ENCODE assay signal across 8 mouse cellular contexts in genomic region chr6:18032271-18032670, GRCm38 (mm10). TPM values are rescaled to one million over a fixed set of nuclear protein-coding genes. Genes with fewer than 3 reads are reported as not detected.
DNase-seq lines count a peak whose midpoint lies in the region; ATAC-seq and TF ChIP-seq lines count a peak whose summit lies in the region.

No protein-coding gene starts in this region.

- peak overlapping the region; percentile 94 for H3K4me2 ChIP-seq in heart, embryonic 11.5 days
- peak overlapping the region; percentile 95 for H3K4me2 ChIP-seq in embryonic facial prominence, embryonic 13.5 days
- peak overlapping the region; percentile 76 for H3K4me2 ChIP-seq in intestine, embryonic 14.5 days (ENCODE audit: low read length)
- peak overlapping the region; percentile 95 for H3K4me2 ChIP-seq in midbrain, embryonic 16.5 days (ENCODE audit: low read length)

- no peaks in the 10 kb centered on the region for H3K36me3 ChIP-seq in heart, embryonic 11.5 days (ENCODE audit: control insufficient read depth, insufficient read depth, low read length)
- no peaks in the 10 kb centered on the region for H3K36me3 ChIP-seq in heart, adult 2 months (ENCODE audit: control insufficient read depth, insufficient read depth, low read length)
- H3K36me3 ChIP-seq in embryonic facial prominence, embryonic 13.5 days = no peaks in the 10 kb centered on the region
- H3K36me3 ChIP-seq in intestine, embryonic 14.5 days (ENCODE audit: control insufficient read depth, insufficient read depth, low read length) = no peaks in the 10 kb centered on the region
- no peaks in the 10 kb centered on the region for H3K36me3 ChIP-seq in midbrain, embryonic 16.5 days (ENCODE audit: control insufficient read depth, insufficient read depth, low read length)

- H3K9ac ChIP-seq in heart, embryonic 11.5 days (ENCODE audit: low read depth, low read length) = peak overlapping the region; percentile 53; the same call in 1 of the 2 replicates
- no peak overlapping the region for H3K9ac ChIP-seq in heart, adult 2 months (ENCODE audit: low read depth, low read length)
- no peak overlapping the region for H3K9ac ChIP-seq in embryonic facial prominence, embryonic 13.5 days
- no peak overlapping the region for H3K9ac ChIP-seq in intestine, embryonic 14.5 days (ENCODE audit: low read length)
- no peak overlapping the region; the same call in 1 of the 2 replicates for H3K9ac ChIP-seq in midbrain, embryonic 16.5 days (ENCODE audit: low read depth, low read length)

- intact Hi-C loops in heart, adult 2 months (cut with DNase I) = no loop called here

- no peaks in the 10 kb centered on the region for H3K9me3 ChIP-seq in heart, embryonic 11.5 days (replicated peaks; ENCODE audit: control insufficient read depth, low read length)
- H3K9me3 ChIP-seq in embryonic facial prominence, embryonic 13.5 days = no peaks in the 10 kb centered on the region
- H3K9me3 ChIP-seq in intestine, embryonic 14.5 days (ENCODE audit: control insufficient read depth, low read length) = no peaks in the 10 kb centered on the region
- H3K9me3 ChIP-seq in midbrain, embryonic 16.5 days (replicated peaks; ENCODE audit: control insufficient read depth, low read length, poor library complexity, severe bottlenecking) = no peaks in the 10 kb centered on the region

- TF ChIP-seq CTCF in heart, adult 2 months (IDR thresholded peaks at IDR 0.05) = no peak

- peak overlapping the region; percentile 50 for H3K4me3 ChIP-seq in heart, embryonic 11.5 days (ENCODE audit: low read depth, low read length)
- H3K4me3 ChIP-seq in heart, adult 2 months = no peak overlapping the region
- peak overlapping the region; percentile 54 for H3K4me3 ChIP-seq in embryonic facial prominence, embryonic 13.5 days
- H3K4me3 ChIP-seq in intestine, embryonic 14.5 days (ENCODE audit: low read depth, low read length) = peak overlapping the region; percentile 42
- H3K4me3 ChIP-seq in midbrain, embryonic 16.5 days (ENCODE audit: low read depth, low read length) = peak overlapping the region; percentile 41

- H3K27ac ChIP-seq in heart, embryonic 11.5 days (ENCODE audit: low read depth, low read length) = no peak overlapping the region
- H3K27ac ChIP-seq in heart, adult 2 months = no peak overlapping the region; the same call in 1 of the 2 replicates
- no peak overlapping the region for H3K27ac ChIP-seq in embryonic facial prominence, embryonic 13.5 days
- H3K27ac ChIP-seq in intestine, embryonic 14.5 days (ENCODE audit: low read depth) = no peak overlapping the region
- H3K27ac ChIP-seq in midbrain, embryonic 16.5 days (ENCODE audit: low read length) = no peak overlapping the region

- H3K79me2 ChIP-seq in heart, adult 2 months (replicated peaks; ENCODE audit: control insufficient read depth, insufficient read depth, low read length) = no peaks in the 10 kb centered on the region

- ATAC-seq in heart, embryonic 11.5 days (replicated peaks; ENCODE audit: insufficient number of reproducible peaks, low FRiP score, low TSS enrichment) = no peak
- no peak for ATAC-seq in embryonic facial prominence, embryonic 13.5 days (ENCODE audit: insufficient number of reproducible peaks, insufficient read depth, low FRiP score, low TSS enrichment, low read depth)
- ATAC-seq in intestine, embryonic 14.5 days (replicated peaks; ENCODE audit: low FRiP score, low TSS enrichment, low read depth) = no peak
- ATAC-seq in midbrain, embryonic 16.5 days = no peak

- peaks cover 18% of the 10 kb centered on the region for H3K27me3 ChIP-seq in heart, embryonic 11.5 days (ENCODE audit: control insufficient read depth, insufficient read depth, low read length)
- peaks cover 7% of the 10 kb centered on the region for H3K27me3 ChIP-seq in heart, adult 2 months (ENCODE audit: control insufficient read depth, insufficient read depth, low read length)
- H3K27me3 ChIP-seq in embryonic facial prominence, embryonic 13.5 days = peaks cover 48% of the 10 kb centered on the region
- peaks cover 46% of the 10 kb centered on the region for H3K27me3 ChIP-seq in intestine, embryonic 14.5 days (replicated peaks; ENCODE audit: control insufficient read depth, insufficient read depth, low read length)
- H3K27me3 ChIP-seq in midbrain, embryonic 16.5 days (ENCODE audit: control insufficient read depth, insufficient read depth, low read depth, low read length) = peaks cover 16% of the 10 kb centered on the region

- no peak for TF ChIP-seq EP300 in heart, adult 2 months (IDR thresholded peaks at IDR 0.05; ENCODE audit: insufficient read depth, low read depth, low read length)

- 28% methylated on average over 6 of the region's 6 CpGs for WGBS in heart, embryonic 11.5 days (ENCODE audit: insufficient replicate concordance)
- 33% methylated on average over 6 of the region's 6 CpGs for WGBS in heart, adult 2 months
- 22% methylated on average over 6 of the region's 6 CpGs for WGBS in embryonic facial prominence, embryonic 13.5 days
- 29% methylated on average over 6 of the region's 6 CpGs for WGBS in intestine, embryonic 14.5 days
- 18% methylated on average over 6 of the region's 6 CpGs for WGBS in midbrain, embryonic 16.5 days

- TF ChIP-seq POLR2A in heart, adult 2 months (IDR thresholded peaks at IDR 0.05; ENCODE audit: insufficient read depth, low read depth, low read length) = no peak

- no peak for DNase-seq in heart, adult 2 months
- DNase-seq in intestine, embryonic 14.5 days (ENCODE audit: low spot score) = no peak
- DNase-seq in c-Kit-positive CD71-positive TER-119-positive erythroid progenitor cells, embryonic 14.5 days (ENCODE audit: low spot score) = no peak
- no peak for DNase-seq in adrenal gland, postnatal 4 days (ENCODE audit: low spot score in 2 of 2)
- no peak for DNase-seq in right cerebral cortex, postnatal 10 days (ENCODE audit: low spot score in 2 of 2)

- H3K4me1 ChIP-seq in heart, embryonic 11.5 days (ENCODE audit: control insufficient read depth, insufficient read depth, low read length) = peaks cover 12% of the 10 kb centered on the region
- H3K4me1 ChIP-seq in heart, adult 2 months (ENCODE audit: control insufficient read depth, insufficient read depth, low read length) = no peaks in the 10 kb centered on the region; the same call in 1 of the 2 replicates
- peaks cover 25% of the 10 kb centered on the region for H3K4me1 ChIP-seq in embryonic facial prominence, embryonic 13.5 days
- H3K4me1 ChIP-seq in intestine, embryonic 14.5 days (replicated peaks; ENCODE audit: control insufficient read depth, insufficient read depth, low read length) = peaks cover 15% of the 10 kb centered on the region; the same call in 1 of the 2 replicates
- peaks cover 12% of the 10 kb centered on the region; the same call in 1 of the 2 replicates for H3K4me1 ChIP-seq in midbrain, embryonic 16.5 days (ENCODE audit: control insufficient read depth, insufficient read depth, low read length)

RNA-seq across cellular contexts. Expression of gene Wnt2, which starts 1.9 kb away (rescaled TPM):
- polyA plus RNA-seq in heart, embryonic 11.5 days (2014; fragmentation: Nextera tagmentation; extraction: Ambion mirVana) = 12.6 and 15.6 TPM in 2 replicates
- total RNA-seq in heart, adult 2 months (2021) = under 1 TPM; 0.73 to 0.86 TPM
- polyA plus RNA-seq in heart, adult 2 months (2012; rRNA removed) = 0.85 and 0.86 TPM in 2 replicates
- 3.6 and 4.3 TPM in 2 replicates for polyA plus RNA-seq in embryonic facial prominence, embryonic 13.5 days (2015; fragmentation: Nextera tagmentation; extraction: Ambion mirVana)
- 0.35 and 0.66 TPM in 2 replicates for polyA plus RNA-seq in intestine, embryonic 14.5 days (2014; fragmentation: Nextera tagmentation; extraction: Ambion mirVana)
- 0.23 and 0.30 TPM in 2 replicates for polyA plus RNA-seq in midbrain, embryonic 16.5 days (2015; fragmentation: Nextera tagmentation; extraction: Ambion mirVana)
- under 1 TPM; 0.67 to 0.85 TPM for total RNA-seq in adrenal gland, postnatal 4 days (2021)
